Mouse (Mus musculus): ENCODE results near the gene Efl1.
"Not testable (repeated sequence)": the region's sequence is repeated elsewhere in the genome, so short reads cannot be mapped to it uniquely, and the experiment has no call there.

Gene Efl1

DNA sequence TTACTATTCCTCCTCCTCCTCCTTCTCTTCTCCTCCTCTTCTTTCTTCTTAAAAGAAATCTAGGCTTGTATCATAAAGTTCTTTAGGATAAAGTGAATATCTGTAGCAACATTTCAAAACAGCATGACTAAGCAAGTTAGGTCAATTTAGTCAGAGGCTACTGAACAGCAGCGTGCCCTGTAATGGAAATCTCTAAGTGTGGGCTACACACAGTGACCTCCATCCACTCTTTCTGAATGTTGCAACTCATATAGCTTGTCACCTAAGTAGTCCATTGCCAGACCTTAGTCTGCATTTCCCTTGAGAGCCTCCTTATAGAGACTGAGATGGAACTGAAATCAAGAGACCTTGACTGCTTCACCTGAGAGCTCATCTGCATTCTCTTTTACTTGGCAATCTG is 116.5 kb downstream of the Efl1 start:
- DNase-seq: no peak

DNA sequence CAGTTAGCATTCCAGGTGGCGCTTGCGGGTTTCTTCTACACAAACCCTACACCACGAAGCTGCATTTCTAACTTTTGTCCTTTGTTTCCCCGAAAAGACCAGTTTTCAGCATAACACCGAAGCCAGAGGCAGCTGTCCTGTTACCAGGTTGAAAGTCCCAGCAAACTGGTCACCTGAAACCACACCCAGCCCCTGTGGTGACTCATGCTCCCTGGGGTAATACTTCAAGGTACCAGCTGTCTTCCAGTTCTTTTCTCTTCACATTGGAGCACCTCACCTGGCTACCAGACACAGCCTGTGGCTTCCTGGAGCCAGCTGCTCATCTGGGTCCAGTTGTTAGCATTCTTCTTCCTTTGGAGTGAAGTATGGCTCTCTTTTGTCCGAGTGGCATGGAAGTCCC is 118.2 kb downstream of the Efl1 start:
- no peak for DNase-seq

DNA sequence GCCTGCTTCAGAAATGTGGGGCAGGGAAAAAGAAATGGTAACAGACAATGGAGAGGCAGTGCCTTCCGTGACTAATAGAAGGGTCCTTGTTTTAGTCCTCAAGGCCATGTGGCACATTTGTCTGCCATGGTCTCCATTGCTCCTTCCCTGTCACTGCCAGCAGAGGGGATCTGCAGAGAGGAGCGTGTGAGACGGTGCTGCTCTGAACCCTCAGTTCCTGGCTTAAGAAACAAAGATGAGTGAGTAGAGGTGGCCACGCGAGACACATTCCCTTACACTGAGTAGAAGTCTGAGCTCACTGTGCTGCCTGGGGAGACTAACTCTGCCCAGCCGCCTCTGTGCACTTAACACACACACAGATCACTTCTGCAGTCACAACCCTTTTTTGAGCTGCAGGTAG is 121.8 kb downstream of the Efl1 start:
- no peak for DNase-seq

DNA sequence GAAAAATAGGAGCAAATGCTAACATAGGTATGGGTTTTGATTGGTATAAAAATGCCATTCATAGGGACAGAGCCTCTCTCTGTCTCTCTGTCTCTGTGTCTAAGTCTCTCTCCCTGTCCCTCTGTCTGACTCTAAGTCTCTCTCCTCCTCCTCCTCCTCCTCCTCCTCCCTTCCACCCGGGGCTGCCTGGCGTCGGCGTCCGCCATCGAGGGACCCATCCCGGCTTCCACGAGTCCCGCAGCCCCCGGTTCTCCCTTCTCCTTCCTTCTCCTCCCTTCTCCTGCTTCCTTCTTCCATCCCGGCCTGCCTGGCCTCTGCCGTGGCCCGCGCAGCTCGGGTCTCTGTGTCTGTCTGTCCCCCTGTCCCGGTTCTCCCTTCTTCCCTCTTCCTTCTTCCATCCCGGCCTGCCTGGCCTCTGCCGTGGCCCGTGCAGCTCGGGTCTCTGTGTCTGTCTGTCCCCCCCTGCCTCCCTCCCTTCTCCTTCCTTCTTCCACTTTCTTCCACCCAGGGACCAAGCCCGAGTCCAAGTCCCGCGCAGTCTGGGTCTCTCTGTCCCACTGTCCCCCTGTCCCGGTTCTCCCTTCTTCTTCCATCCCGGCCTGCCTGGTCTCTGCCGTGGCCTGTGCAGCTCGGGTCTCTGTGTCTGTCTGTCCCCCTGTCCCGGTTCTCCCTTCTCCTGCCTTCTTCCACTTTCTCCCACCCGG is 122.7 kb downstream of the Efl1 start:
- DNase-seq: not testable (repeated sequence)

DNA sequence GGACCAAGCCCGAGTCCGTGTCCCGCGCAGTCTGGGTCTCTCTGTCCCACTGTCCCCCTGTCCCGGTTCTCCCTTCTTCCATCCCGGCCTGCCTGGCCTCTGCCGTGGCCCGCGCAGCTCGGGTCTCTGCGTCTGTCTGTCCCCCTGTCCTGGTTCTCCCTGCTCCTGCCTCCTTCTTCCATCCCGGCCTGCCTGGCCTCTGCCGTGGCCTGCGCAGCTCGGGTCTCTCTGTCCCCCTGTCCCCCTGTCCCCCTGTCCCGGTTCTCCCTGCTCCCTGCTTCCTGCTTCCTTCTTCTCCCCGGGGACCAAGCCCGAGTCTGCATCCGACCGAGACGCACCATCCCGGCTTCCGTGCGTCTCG is 123.2 kb downstream of the Efl1 start:
- not testable (repeated sequence) for DNase-seq

DNA sequence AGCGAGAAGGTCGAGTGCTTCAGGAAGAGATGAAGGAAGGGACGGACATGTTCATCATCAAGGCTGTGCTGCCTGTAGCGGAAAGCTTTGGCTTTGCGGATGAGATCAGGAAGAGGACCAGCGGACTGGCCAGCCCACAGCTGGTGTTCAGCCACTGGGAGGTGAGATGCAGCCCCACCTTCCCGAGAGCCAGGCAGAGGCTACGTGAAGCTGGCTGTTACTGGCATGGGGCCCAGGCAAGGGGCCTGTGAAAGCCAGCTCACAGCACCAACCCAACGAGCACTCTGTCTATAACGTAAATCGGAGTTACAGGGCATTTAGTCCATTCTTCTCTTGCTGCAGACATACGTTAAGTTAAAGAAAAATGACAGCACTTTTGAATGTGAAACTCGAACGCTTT is 124.1 kb downstream of the Efl1 start:
- peak; percentile 48 for DNase-seq

DNA sequence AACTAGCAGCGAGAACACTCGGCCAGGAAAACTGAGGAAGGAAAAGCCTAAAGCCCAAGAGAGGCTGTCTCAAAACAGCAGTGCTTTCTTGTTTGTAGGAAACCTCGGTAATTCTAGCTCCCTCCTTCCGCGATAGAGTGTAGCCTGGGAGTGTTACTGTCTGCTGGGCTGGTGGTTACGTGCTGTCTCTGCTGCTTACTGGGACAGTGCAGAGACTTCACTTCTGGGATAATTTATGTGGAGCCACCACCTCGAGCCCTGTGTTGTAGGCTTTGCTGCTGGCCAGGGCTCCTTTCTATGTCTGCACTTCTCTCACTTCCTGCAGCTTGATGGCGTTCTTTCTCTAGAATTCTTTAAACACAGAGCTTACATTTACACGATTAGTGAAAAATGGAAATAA is 124.7 kb downstream of the Efl1 start:
- peak; percentile 26 for DNase-seq

DNA sequence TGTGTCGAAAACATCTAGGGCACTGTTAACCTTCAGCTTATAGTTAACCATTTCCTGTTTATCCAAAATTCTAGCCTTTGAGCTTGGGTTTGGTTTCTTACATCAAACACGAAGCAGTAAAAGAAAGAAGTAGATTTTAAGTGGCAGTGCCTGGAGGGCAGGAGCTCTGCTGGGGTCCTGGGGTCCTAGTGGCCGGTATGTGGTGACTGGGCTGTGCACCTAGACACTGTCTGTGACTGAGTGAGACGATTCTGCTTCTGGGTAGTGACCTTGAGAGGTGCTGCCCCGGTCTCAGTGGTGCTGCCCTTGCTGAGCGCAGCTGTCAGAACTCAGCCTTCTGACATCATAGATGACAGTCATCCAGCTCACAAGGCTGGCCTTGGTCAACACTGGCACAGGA is 125.5 kb downstream of the Efl1 start:
- DNase-seq: no peak

DNA sequence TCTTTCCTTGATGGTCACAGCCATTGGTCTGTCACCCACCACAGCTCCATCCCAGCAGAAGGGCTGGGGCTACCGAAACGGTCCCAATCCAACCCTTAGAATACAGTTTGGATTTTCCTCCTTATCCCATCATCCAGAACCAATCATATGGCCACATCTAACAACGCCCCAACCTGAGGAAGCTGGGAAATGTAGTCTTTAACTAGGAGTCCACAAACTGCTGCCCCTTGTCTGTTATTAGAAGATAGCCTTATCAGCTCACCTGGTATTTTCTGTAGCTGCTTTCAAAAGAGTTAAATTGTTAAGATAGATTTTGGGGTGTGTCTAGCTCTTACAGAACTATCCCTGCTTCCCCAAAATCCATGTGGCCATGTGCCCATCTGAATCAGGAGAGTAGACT is 126.7 kb downstream of the Efl1 start:
- DNase-seq: no peak

DNA sequence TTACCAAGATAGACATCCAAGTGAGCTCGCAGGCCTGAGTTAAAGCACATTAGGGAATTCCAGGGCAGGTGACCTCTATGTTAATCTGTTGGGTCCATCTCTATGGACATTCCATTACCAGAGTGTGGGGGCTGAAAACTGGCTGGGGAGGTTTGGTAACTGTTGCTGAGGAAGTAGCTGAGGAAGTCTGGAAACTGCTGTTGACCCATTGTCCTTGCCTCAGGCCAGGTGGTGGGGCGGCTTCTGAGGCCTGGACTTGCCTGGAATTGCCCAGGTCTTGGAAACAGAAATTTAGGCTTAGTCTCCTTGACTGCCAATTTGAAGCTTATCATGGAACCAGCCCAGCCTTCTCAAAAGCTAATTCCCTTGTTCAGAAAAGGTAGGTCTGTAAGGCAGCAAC is 134.7 kb downstream of the Efl1 start:
- peak; percentile 26 for DNase-seq

DNA sequence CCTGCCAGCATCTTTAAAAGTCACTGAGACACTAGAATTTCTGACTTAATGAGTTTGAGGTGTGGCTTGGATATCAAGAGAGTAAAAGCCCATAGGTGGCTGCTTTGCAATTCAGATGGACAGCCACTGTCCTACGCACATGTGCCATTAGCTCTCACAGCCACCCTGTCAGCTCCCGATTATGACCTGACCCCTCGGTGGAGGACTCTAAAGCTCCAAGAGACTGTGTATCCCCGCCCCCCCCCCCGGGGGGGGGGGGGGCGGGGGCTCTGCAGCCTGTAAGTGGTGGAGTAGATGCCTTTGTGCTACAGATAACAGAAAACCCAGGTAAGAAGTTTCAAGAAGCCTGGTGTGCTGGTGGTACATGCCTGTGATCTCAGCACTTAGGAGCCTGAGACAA is 135.3 kb downstream of the Efl1 start:
- DNase-seq: no peak

DNA sequence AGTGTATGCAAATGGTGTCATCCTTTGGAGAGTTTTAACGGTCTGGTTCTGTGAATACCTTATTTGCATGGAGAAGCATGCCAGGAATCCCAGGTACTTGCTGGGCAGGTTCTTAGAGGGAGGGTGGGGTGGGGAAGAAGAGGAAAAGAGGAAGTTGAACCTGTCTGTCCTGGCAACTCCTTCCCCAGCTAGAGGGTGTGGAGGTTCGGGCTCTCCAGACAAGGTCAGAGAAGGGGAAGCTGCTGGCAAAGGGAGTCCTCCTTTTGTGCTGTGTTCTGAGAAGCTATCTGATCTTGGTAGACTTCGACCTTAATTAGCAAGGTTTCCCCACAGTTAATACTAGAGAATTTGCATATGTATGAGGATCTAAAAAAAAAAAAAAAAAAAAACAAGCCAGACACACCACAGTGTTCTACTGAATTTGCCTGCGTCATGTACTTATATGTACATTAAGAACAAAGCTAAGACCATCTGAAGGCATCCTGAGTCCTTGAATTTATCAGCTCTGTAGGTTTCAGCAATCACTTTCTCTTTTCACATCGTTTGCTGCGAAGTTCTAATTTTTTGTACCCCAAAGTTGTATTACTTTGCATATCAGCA is 137.0 kb downstream of the Efl1 start:
- DNase-seq: no peak

DNA sequence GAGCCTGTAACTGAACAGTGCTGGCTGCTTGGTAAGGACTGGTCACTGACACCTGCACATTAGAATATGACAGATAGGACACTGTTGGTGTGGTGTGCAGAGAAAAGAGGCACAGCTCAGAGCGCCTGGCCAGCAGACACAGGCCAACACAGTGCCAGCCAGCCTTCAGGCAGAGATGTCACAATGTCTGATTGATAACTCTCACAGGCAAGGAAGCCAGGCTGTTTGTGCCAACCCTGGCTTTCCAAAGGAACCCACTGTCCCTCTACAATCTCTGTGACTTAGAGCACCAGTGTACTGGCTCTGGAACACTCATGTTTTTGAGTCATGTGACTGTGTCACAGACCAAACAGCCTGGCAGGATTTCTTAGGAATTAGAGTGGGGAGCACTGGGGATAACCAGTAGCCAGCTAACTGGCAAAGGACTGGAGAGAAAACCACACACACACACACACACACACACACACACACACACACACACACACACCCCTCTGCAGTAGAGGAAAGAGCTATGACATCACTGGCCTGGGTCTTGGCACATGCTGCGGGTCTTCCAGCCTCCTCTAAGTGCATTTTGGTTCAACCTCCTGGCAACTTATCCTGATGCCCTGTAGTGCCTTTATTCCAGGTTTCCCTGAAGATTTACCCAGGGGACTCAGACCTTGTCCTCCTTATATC is 137.7 kb downstream of the Efl1 start:
- no peak for DNase-seq

DNA sequence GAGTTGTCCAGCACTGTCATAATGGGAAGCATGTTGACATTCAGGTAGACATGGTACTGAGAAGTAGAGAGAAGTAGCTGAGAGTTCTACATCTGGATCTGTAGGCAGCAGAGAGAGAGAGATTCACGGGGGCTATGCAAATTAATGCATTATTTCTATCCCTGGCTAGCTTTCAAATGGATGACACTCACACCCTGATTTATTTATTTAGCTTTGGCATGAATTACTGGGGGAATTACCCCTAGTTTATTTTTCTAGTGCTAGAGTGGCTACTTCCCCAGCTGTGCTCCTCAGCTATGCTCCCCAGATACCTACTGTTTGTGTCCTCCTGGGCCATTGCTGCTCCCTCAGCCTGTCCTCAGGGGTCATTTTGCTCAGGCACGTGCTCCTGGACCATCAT is 144.2 kb downstream of the Efl1 start:
- no peak for DNase-seq

DNA sequence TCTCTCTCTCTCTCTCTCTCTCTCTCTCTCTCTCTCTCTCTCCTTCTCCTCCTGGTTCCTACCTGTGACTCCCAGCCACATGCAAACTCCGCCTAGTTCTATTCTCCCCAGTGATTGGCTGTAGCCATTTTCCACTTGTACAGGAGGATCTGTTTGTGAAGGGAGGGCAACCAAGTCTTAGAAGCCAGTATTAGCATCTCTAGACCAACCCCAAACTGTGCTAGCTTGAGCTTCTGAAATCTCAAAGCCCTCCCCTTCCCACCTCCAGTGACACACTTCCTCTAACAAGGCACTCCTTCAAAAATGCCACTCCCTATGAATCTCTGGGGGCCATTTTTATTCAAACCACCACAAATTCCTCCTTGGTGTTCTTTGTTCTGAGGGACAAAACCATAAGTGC is 144.7 kb downstream of the Efl1 start:
- peak; percentile 1 for DNase-seq

DNA sequence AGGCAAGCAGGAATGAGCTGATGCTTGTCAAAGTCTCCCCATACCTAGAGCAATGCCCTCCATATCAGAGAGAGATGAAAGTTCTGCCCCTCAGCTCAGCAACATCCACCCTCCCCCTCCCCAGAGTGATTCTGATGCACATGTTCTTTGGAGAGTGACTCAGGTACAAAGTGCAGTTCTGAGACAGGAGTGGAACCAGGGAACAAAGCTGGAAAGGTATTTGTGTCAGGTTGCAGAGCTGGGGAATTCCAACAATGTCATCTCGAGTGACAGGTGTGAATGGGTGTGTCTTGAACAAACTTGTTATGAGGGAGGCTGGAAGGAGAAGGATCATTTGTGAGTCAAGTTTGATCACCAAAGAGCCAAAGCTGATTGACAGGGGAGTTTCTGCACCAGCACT is 146.1 kb downstream of the Efl1 start:
- no peak for DNase-seq

DNA sequence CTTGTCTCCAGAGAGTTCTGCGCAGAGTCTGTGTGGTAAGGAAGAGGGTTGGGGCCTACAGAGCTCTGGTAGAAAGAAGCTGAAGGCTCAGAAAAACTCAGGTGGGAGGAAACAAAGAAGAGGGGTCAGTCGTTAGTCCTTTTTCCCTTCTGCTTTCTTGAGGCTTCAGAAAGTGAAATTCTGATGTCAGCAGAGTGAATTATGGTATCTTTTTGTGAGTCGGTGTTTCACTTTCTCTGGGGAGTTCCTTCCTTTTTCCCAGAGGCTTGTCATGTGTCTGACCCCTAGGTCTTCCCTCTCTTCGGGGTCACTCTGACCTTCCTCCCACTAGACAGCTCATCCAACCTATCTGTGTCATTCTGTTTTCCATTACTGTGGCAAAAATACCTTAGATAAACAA is 153.8 kb downstream of the Efl1 start:
- DNase-seq: no peak

DNA sequence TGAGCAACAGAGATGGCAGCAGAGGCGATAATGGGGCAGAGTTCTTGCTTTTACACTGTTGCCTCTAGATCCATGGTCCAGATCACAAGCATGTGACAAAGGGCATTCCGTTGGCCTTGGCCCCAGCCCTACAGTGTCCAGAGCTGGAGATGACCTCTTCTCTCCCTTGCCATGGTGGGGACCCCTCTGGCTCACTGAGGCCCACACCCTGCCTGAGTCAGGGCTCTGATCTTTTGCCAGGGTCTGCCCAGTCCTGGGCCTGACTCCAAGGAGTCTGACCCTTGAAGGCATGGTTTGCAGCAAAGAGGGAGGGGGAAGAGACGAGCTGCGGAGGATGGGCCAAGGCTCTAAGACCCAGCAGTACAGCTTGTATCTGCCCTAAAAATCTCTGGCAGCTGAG is 159.8 kb downstream of the Efl1 start:
- peak; percentile 21 for DNase-seq

DNA sequence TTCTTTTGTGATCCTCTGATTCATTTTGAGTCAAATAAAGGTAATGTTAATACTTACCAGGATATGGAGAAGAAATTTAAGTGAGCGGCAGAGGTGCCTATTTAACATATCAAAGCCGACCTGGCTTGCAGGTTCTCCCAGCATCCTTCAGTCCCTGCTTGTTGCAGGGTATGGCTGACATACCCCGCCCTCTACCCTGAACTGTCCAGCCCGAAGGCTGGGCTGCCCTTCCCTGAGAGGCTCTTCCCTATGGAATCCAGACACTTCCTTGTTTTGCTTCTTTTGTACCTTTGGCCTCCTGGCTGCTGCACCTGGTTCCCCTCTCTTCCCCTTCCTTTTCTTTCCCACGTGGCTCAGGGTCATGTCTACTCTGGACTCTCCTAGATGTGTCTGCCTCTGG is 160.7 kb downstream of the Efl1 start:
- DNase-seq: no peak

DNA sequence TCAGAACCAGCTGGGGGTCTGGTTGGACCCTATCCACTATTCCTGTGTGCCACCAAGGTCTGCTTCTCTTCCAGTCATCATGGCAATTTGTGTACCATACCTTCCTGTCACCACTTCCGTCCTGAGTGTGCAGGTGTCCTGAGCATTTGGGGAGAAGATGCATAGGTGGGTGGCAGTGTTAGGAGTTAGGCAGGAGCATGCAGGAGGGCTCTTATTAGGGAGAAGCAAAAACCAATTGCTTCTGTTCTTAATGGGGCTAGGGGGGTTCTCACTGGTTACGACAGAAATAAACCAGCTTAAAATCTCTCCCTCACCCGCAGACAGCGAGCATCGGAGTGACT is 162.4 kb downstream of the Efl1 start:
- DNase-seq: no peak

DNA sequence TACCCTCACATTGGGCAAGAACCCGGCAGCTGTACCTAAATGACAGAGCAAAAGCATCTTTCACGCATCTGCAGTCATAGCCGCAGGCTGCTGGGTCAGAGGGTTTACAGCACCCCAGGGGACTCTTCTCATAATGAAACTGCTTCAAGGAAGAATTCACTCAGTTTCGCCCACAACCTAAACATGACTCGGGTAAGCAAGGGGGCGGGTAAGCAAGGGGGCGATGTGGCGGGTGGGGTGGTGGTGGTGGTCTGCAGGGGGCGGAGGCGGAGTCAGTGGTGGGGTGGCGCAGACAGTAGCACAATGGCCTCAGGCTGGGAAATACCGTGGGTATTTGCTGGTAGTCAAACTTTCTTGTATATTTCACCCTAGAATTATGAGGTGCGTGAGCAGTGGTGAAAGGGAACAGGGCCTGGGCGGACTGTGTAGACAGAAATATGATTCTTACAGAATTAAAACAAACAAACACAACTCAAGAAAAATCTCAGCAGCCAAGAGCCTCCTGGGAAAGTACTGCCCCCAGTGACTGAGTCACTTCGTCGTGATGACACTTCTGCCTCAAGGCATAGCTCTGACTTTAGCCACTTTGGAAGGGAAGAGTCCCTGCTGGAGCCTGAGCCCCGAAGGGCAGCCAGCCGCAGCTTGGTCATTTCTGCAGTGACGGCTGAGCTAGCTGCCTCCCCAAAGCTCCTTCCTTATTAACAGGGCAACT is 162.9 kb downstream of the Efl1 start:
- DNase-seq: peak; percentile 64

DNA sequence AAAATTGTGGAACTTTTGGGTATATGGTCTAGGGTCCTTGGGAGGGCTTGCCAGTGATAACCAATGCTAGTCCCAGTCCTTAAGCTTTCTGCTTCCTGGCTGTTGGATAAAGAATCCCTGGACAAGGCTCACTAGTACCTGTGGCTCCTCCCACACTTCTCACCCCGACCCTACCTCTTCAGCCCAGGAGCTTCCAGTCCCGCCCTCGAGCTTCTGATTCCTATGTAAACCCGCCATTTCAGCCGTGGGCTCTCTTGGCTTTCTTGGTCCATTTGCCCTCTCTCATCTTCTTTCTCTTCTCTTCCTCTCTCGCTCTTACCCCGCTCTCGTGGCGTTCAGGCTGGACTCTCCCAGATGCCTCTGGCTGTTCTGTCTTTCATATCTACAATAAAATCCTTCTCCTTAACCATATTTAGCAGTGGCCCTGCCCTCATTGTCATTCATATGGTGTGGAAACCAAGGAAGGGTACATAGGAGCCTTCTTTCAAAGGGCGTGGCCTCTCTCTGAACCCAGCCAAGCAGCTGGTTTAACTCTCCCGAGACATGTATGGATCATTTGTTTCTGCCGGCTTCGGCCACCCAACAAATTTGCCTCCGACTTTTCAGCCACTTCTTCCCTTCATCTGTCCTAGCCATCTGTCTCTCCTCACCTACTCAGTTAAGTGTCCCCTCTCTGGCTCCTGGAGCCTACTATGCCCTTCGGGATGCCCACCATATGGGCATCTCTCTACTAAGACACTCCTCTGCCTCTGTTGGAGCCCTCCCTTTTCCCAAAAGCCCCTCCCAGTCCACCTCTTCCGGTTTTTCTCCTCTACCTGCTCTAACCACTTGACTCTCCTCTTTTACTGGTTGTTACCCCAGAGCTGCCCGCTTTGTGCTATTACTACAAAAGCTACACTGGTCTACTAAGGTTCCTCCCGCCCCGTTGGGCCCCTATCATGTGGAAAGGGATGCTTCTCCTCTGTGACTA is 164.1 kb downstream of the Efl1 start:
- no peak for DNase-seq

DNA sequence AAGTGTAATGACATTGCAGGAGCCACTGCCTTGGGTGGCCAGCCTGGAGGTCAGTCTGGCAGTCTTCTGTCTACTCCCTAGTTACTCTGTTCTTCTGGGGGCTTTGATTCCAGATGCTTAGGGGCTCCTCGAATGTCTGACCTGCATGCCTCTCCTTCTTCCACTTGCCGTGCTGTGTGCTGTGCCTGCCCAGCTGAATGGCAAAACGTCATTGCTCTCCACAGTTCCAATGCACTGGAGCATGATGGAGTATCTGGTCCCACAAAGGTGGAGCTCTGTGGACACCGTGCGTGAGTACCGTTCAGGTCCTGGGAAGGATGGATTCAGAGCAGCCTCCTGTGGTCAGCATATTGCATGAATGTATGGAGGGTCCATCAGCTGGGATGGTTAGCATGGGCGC is 171.1 kb downstream of the Efl1 start:
- DNase-seq: no peak
